In the genomic region with DNA sequence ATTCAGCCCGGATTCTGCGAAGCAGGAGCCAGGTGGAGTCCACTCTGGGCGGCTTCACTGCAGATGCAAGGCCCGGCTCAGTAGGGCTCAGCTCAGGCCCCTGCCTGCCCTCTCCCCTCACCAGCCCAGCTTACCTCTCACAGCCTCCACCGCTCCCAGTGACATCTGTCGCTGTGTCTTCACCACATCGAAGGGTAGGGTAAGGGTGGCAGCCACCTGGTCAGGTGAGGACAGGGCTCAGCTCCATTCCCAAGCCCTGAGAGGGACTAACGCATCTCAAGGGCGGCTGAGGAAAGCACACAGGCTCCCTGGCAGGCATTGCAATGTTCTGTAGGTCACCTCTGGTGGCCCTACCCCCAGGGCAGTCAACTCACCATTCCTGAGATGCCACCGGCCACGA, we compare ENCODE assay signal across 19 mouse cellular contexts. TPM values are rescaled to one million over a fixed set of nuclear protein-coding genes. Genes with fewer than 3 reads are reported as not detected.
DNase-seq lines count a peak whose midpoint lies in the region; ATAC-seq and TF ChIP-seq lines count a peak whose summit lies in the region.
"Had no signal": no experiment of that assay in that cellular context is flagged by ENCODE, and none has a peak within 500 bp of the region (broad histone marks: within the 10 kb centered on the region; RNA-seq: fewer than 3 reads in every experiment).

No protein-coding gene starts in this region.

- TF ChIP-seq POLR2A in liver, adult 2 months (IDR thresholded peaks at IDR 0.05; ENCODE audit: extremely low read depth, insufficient read depth, low read length), result no peak

- peaks cover 15% of the 10 kb centered on the region for H3K36me3 ChIP-seq in liver, adult 2 months (ENCODE audit: control insufficient read depth, insufficient read depth, low read length)
- H3K36me3 ChIP-seq in liver, postnatal 0 days (replicated peaks; ENCODE audit: insufficient read depth, low read length), result peaks cover 36% of the 10 kb centered on the region
- H3K36me3 ChIP-seq in embryonic facial prominence, embryonic 10.5 days (replicated peaks), result peaks cover 39% of the 10 kb centered on the region
- peaks cover 51% of the 10 kb centered on the region for H3K36me3 ChIP-seq in liver, embryonic 15.5 days (replicated peaks)

- no peaks in the 10 kb centered on the region for H3K27me3 ChIP-seq in liver, adult 2 months (ENCODE audit: control insufficient read depth, insufficient read depth, low read length)
- H3K27me3 ChIP-seq in liver, postnatal 0 days (ENCODE audit: insufficient read depth, low read length), result peaks cover 23% of the 10 kb centered on the region
- peaks cover 52% of the 10 kb centered on the region for H3K27me3 ChIP-seq in embryonic facial prominence, embryonic 10.5 days (replicated peaks; ENCODE audit: low read depth, poor library complexity, severe bottlenecking)
- peaks cover 41% of the 10 kb centered on the region for H3K27me3 ChIP-seq in liver, embryonic 15.5 days

- no peak overlapping the region for H3K4me3 ChIP-seq in liver, adult 2 months (ENCODE audit: insufficient read depth, low read depth, low read length)
- H3K4me3 ChIP-seq in liver, postnatal 0 days (ENCODE audit: low read depth, low read length), result no peak overlapping the region
- peak overlapping the region; percentile 6; the same call in 1 of the 2 replicates for H3K4me3 ChIP-seq in embryonic facial prominence, embryonic 10.5 days
- H3K4me3 ChIP-seq in liver, embryonic 15.5 days (replicated peaks), result no peak overlapping the region
- H3K4me3 ChIP-seq: embryonic facial prominence, embryonic 15.5 days; forebrain, embryonic 10.5 days; gastrocnemius, adult 2 months; heart, embryonic 13.5 days; hindbrain, embryonic 12.5 days had no signal

- peaks cover 7% of the 10 kb centered on the region; the same call in 1 of the 2 replicates for H3K79me2 ChIP-seq in liver, adult 2 months (ENCODE audit: control insufficient read depth, insufficient read depth, low read length)

- peak overlapping the region; percentile 66 for H3K27ac ChIP-seq in liver, adult 2 months (replicated peaks; ENCODE audit: insufficient read depth, low read depth, low read length)
- no peak overlapping the region for H3K27ac ChIP-seq in liver, postnatal 0 days (ENCODE audit: low read depth)
- H3K27ac ChIP-seq in embryonic facial prominence, embryonic 10.5 days (replicated peaks), result no peak overlapping the region
- H3K27ac ChIP-seq in liver, embryonic 15.5 days (replicated peaks), result 0 out of 2 replicates have a peak overlapping the region, but pooled peaks have one; percentile 11
- H3K27ac ChIP-seq: embryonic facial prominence, embryonic 15.5 days; forebrain, embryonic 10.5 days; gastrocnemius, adult 2 months; heart, embryonic 13.5 days; hindbrain, embryonic 12.5 days had no signal

- H3K9ac ChIP-seq in liver, adult 2 months (ENCODE audit: low read depth, low read length), result peak overlapping the region; percentile 2
- no peak overlapping the region for H3K9ac ChIP-seq in liver, postnatal 0 days (replicated peaks)
- H3K9ac ChIP-seq in liver, embryonic 15.5 days, result no peak overlapping the region
- H3K9ac ChIP-seq: embryonic facial prominence, embryonic 15.5 days; heart, embryonic 13.5 days had no signal

- no peak for TF ChIP-seq CTCF in liver, adult 2 months (IDR thresholded peaks at IDR 0.05; ENCODE audit: low read depth, low read length)
- TF ChIP-seq CTCF in liver, postnatal 0 days (IDR thresholded peaks at IDR 0.05; ENCODE audit: low read depth), result no peak

- peaks cover 16% of the 10 kb centered on the region; the same call in 1 of the 2 replicates for H3K4me1 ChIP-seq in liver, adult 2 months (ENCODE audit: control insufficient read depth, insufficient read depth, low read length)
- peaks cover 26% of the 10 kb centered on the region for H3K4me1 ChIP-seq in liver, postnatal 0 days (ENCODE audit: insufficient read depth)
- H3K4me1 ChIP-seq in embryonic facial prominence, embryonic 10.5 days, result peaks cover 68% of the 10 kb centered on the region
- H3K4me1 ChIP-seq in liver, embryonic 15.5 days (replicated peaks), result peaks cover 73% of the 10 kb centered on the region

- no peaks in the 10 kb centered on the region for H3K9me3 ChIP-seq in liver, postnatal 0 days (ENCODE audit: low read length)
- H3K9me3 ChIP-seq in embryonic facial prominence, embryonic 10.5 days, result no peaks in the 10 kb centered on the region
- no peaks in the 10 kb centered on the region for H3K9me3 ChIP-seq in liver, embryonic 15.5 days (replicated peaks)
- H3K9me3 ChIP-seq: embryonic facial prominence, embryonic 15.5 days; forebrain, embryonic 10.5 days; heart, embryonic 13.5 days; hindbrain, embryonic 12.5 days had no signal

- 92% methylated on average over 11 of the region's 11 CpGs for WGBS in liver, adult 2 months
- 97% methylated on average over 11 of the region's 11 CpGs for WGBS in liver, postnatal 0 days (ENCODE audit: insufficient replicate concordance)
- 94% methylated on average over 11 of the region's 11 CpGs for WGBS in embryonic facial prominence, embryonic 10.5 days
- WGBS in liver, embryonic 15.5 days (ENCODE audit: insufficient replicate concordance), result 94% methylated on average over 11 of the region's 11 CpGs

- DNase-seq in cerebellum, postnatal 25 days, result peak; percentile 29 to 32
- DNase-seq in liver, adult 2 months (ENCODE audit: extremely low read depth, low read depth, low spot score), result no peak
- DNase-seq in liver, postnatal 0 days, result no peak
- no peak for DNase-seq in embryonic facial prominence, embryonic 10.5 days (ENCODE audit: low spot score)
- DNase-seq: adrenal gland, adult 8-10 months; cerebellum, adult 11 months; gastrocnemius, adult 2 months; gastrocnemius, postnatal 25 days; heart, postnatal 4 days had no signal

- TF ChIP-seq EP300 in liver, postnatal 0 days (IDR thresholded peaks at IDR 0.05; ENCODE audit: low read depth), result no peak

- H3K4me2 ChIP-seq in liver, postnatal 0 days (ENCODE audit: low read depth, low read length), result no peak overlapping the region
- H3K4me2 ChIP-seq in liver, embryonic 15.5 days, result no peak overlapping the region
- H3K4me2 ChIP-seq: embryonic facial prominence, embryonic 15.5 days; heart, embryonic 13.5 days; hindbrain, embryonic 12.5 days had no signal

- ATAC-seq in cerebellum, adult (ENCODE audit: insufficient number of reproducible peaks, low FRiP score, low TSS enrichment), result no peak
- ATAC-seq in liver, postnatal 0 days, result no peak
- ATAC-seq in liver, embryonic 15.5 days (ENCODE audit: insufficient read depth), result no peak
- ATAC-seq: forebrain, embryonic 14.5 days; hindbrain, embryonic 16.5 days; inflammation-experienced regulatory T-cells, adult 6 months had no signal

RNA-seq across cellular contexts. Expression of a gene that starts 4.1 kb away (rescaled TPM):
- total RNA-seq in liver, adult 2 months (2014; rRNA removed), result 181 and 243 TPM in 2 replicates
- polyA plus RNA-seq in liver, adult 2 months (2012; rRNA removed), result 1,099 and 1,182 TPM in 2 replicates
- 510 and 522 TPM in 2 replicates for polyA plus RNA-seq in liver, postnatal 0 days (2015; fragmentation: Nextera tagmentation; extraction: Ambion mirVana)
- polyA plus RNA-seq in embryonic facial prominence, embryonic 10.5 days (2016; fragmentation: Nextera tagmentation; extraction: Ambion mirVana), result 229 and 241 TPM in 2 replicates
- 451 and 525 TPM in 2 replicates for polyA plus RNA-seq in liver, embryonic 15.5 days (2015; fragmentation: Nextera tagmentation; extraction: Ambion mirVana)

RNA-seq across cellular contexts. Expression of a gene that starts 10.5 kb away (rescaled TPM):
- total RNA-seq in liver, adult 2 months (2014; rRNA removed), result 1.0 and 2.5 TPM in 2 replicates
- 1.2 and 2.1 TPM in 2 replicates for polyA plus RNA-seq in liver, adult 2 months (2012; rRNA removed)
- 1.8 and 2.4 TPM in 2 replicates for polyA plus RNA-seq in liver, postnatal 0 days (2015; fragmentation: Nextera tagmentation; extraction: Ambion mirVana)
- 10.0 and 11.9 TPM in 2 replicates for polyA plus RNA-seq in embryonic facial prominence, embryonic 10.5 days (2016; fragmentation: Nextera tagmentation; extraction: Ambion mirVana)
- polyA plus RNA-seq in liver, embryonic 15.5 days (2015; fragmentation: Nextera tagmentation; extraction: Ambion mirVana), result 2.2 and 2.4 TPM in 2 replicates
- total RNA-seq: gastrocnemius, adult 2 months; granulocyte monocyte progenitor cell, adult 5-6 weeks had no signal

RNA-seq across cellular contexts. Expression of a gene that starts 26.5 kb away (rescaled TPM):
- 53.7 and 88.7 TPM in 2 replicates for total RNA-seq in liver, adult 2 months (2014; rRNA removed)
- polyA plus RNA-seq in liver, adult 2 months (2012; rRNA removed), result 155 and 176 TPM in 2 replicates
- polyA plus RNA-seq in liver, postnatal 0 days (2015; fragmentation: Nextera tagmentation; extraction: Ambion mirVana), result 156 and 161 TPM in 2 replicates
- 79.4 and 87.3 TPM in 2 replicates for polyA plus RNA-seq in embryonic facial prominence, embryonic 10.5 days (2016; fragmentation: Nextera tagmentation; extraction: Ambion mirVana)
- 94.8 and 121 TPM in 2 replicates for polyA plus RNA-seq in liver, embryonic 15.5 days (2015; fragmentation: Nextera tagmentation; extraction: Ambion mirVana)

RNA-seq across cellular contexts. Expression of a gene that starts 37.7 kb away (rescaled TPM):
- total RNA-seq in liver, adult 2 months (2014; rRNA removed), result 0.07 and 0.65 TPM in 2 replicates
- 0.07 and 0.10 TPM in 2 replicates for polyA plus RNA-seq in liver, adult 2 months (2012; rRNA removed)
- polyA plus RNA-seq in liver, postnatal 0 days (2015; fragmentation: Nextera tagmentation; extraction: Ambion mirVana), result 311 and 329 TPM in 2 replicates
- polyA plus RNA-seq in embryonic facial prominence, embryonic 10.5 days (2016; fragmentation: Nextera tagmentation; extraction: Ambion mirVana), result 29.7 and 33.8 TPM in 2 replicates
- 1,073 and 1,204 TPM in 2 replicates for polyA plus RNA-seq in liver, embryonic 15.5 days (2015; fragmentation: Nextera tagmentation; extraction: Ambion mirVana)

RNA-seq across cellular contexts. Expression of a gene that starts 43.8 kb away (rescaled TPM):
- 0.81 and 1.0 TPM in 2 replicates for total RNA-seq in liver, adult 2 months (2014; rRNA removed)
- polyA plus RNA-seq in liver, adult 2 months (2012; rRNA removed), result 1.4 and 1.8 TPM in 2 replicates
- polyA plus RNA-seq in liver, postnatal 0 days (2015; fragmentation: Nextera tagmentation; extraction: Ambion mirVana), result 0.23 and 0.72 TPM in 2 replicates
- 3.4 and 3.7 TPM in 2 replicates for polyA plus RNA-seq in embryonic facial prominence, embryonic 10.5 days (2016; fragmentation: Nextera tagmentation; extraction: Ambion mirVana)
- polyA plus RNA-seq in liver, embryonic 15.5 days (2015; fragmentation: Nextera tagmentation; extraction: Ambion mirVana), result 0.28 and 0.61 TPM in 2 replicates
- total RNA-seq: granulocyte monocyte progenitor cell, adult 5-6 weeks had no signal
- polyA plus RNA-seq: inflammation-experienced regulatory T-cells, adult 6 months had no signal

Comparison
In these comparisons a context has a peak if more than half of its experiments do, and no peak if none do; other contexts are left out.
1. H3K27ac ChIP-seq: peak in liver, adult 2 months (single experiment) and liver, embryonic 15.5 days (single experiment); none in liver, postnatal 0 days (single experiment) and embryonic facial prominence, embryonic 10.5 days (single experiment).
2. DNase-seq: peak in cerebellum, postnatal 25 days (2 of 2); none in liver, adult 2 months (single experiment), liver, postnatal 0 days (single experiment) and embryonic facial prominence, embryonic 10.5 days (single experiment).